Mouse (Mus musculus): Measurements from ENCODE around the gene Klhdc7a. TPM values are rescaled to one million over a fixed set of nuclear protein-coding genes. Genes with fewer than 3 reads are reported as not detected.

Klhdc7a gene
- total and polyA plus RNA-seq, 2 experiments from 2014 or later, result 0.25 to 1.4 TPM

GRCm38 (mm10) chr4:139935557-139935956 is 32.3 kb downstream of the Klhdc7a start:
- 0 out of 2 replicates have a peak, but pooled peaks cover 3% of the 10 kb centered on the region for H3K4me1 ChIP-seq (ENCODE audit: insufficient read depth, low read length)
- WGBS, result 83% methylated on average over 3 of the region's 3 CpGs
- no peak overlapping the region for H3K27ac ChIP-seq (ENCODE audit: low read depth, low read length)
- no peak for TF ChIP-seq CTCF (IDR thresholded peaks at IDR 0.05)
- H3K4me2 ChIP-seq (ENCODE audit: low read depth, low read length, poor library complexity, severe bottlenecking), result no peak overlapping the region
- DNase-seq (ENCODE audit: low spot score) (no peak), ATAC-seq (ENCODE audit: low FRiP score) (no peak; the same call in 1 of the 2 replicates)
- no peaks in the 10 kb centered on the region for H3K9me3 ChIP-seq (ENCODE audit: low read length)
- no peak overlapping the region for H3K9ac ChIP-seq (replicated peaks; ENCODE audit: low read length, poor library complexity, severe bottlenecking)
- H3K4me3 ChIP-seq (ENCODE audit: low read depth, low read length), result no peak overlapping the region
- no peaks in the 10 kb centered on the region for H3K36me3 ChIP-seq (ENCODE audit: insufficient read depth, low read length)
- 0 out of 2 replicates have a peak, but pooled peaks cover 3% of the 10 kb centered on the region for H3K27me3 ChIP-seq (ENCODE audit: insufficient read depth, low read length)

DNA sequence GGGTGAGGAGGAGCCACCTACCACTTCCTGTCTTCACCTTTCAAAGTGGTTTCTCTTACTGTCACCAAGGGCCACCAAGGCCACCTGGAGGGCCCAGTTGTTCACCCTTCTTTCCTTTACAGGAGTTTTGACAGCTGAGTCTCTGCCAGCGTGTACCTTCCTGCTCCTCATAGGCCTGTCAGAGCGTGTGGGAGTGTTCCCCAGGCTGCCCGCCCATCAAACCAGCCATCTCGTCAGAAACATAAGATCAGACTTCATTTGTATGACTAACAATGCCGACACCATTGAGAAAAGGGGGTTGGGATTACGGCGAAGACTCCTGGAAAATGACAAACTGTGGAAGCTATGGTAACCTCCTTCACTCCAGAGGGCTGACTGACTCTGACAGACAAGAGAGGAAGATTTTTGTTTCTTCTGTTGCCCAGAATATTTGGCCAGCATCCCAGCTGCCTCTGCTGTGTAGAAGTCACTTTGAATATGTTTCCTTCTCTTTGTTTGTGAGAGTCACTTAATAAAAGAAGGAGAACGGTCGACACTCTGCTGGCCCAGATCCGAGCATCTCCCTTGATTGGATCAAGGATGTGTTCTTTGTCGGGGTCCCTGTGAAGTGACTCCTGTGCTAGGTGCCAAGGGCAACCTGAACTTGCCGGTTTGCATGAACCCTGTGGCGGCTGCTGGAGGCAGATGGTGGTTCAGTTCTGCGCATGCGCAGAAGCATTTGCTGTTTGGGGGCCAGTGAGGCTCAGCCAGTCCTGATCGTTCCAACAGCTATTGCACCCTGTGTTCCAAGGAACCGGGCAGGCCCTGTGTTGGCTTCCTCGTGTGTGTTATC is 34.6 kb downstream of the Klhdc7a start:
- ATAC-seq (ENCODE audit: low FRiP score) (peak; percentile 57), DNase-seq (ENCODE audit: low spot score) (peak; percentile 94)
- no peak overlapping the region for H3K9ac ChIP-seq (replicated peaks; ENCODE audit: low read length, poor library complexity, severe bottlenecking)
- no peak overlapping the region for H3K4me2 ChIP-seq (ENCODE audit: low read depth, low read length, poor library complexity, severe bottlenecking)
- 0 out of 2 replicates have a peak overlapping the region, but pooled peaks have one; percentile 21 for H3K27ac ChIP-seq (ENCODE audit: low read depth, low read length)
- WGBS, result 54% methylated on average over 18 of the region's 18 CpGs
- H3K4me1 ChIP-seq (ENCODE audit: insufficient read depth, low read length), result 0 out of 2 replicates have a peak, but pooled peaks cover 3% of the 10 kb centered on the region
- H3K4me3 ChIP-seq (ENCODE audit: low read depth, low read length), result no peak overlapping the region
- no peaks in the 10 kb centered on the region for H3K9me3 ChIP-seq (ENCODE audit: low read length)
- no peaks in the 10 kb centered on the region; the same call in 1 of the 2 replicates for H3K27me3 ChIP-seq (ENCODE audit: insufficient read depth, low read length)
- H3K36me3 ChIP-seq (ENCODE audit: insufficient read depth, low read length), result no peaks in the 10 kb centered on the region
- TF ChIP-seq CTCF (IDR thresholded peaks at IDR 0.05), result no peak

- Histone ChIP-seq H3K4me3 (ENCODE audit: low read depth, low read length) (no peak overlapping the region), H3K9ac (replicated peaks; ENCODE audit: low read length, poor library complexity, severe bottlenecking) (no peak overlapping the region), H3K9me3 (ENCODE audit: low read length) (no peaks in the 10 kb centered on the region), H3K4me2 (ENCODE audit: low read depth, low read length, poor library complexity, severe bottlenecking) (no peak overlapping the region), H3K4me1 (ENCODE audit: insufficient read depth, low read length) (peaks cover 4% of the 10 kb centered on the region; the same call in 1 of the 2 replicates), H3K27me3 (ENCODE audit: insufficient read depth, low read length) (no peaks in the 10 kb centered on the region; the same call in 1 of the 2 replicates), H3K27ac (ENCODE audit: low read depth, low read length) (no peak overlapping the region), H3K36me3 (ENCODE audit: insufficient read depth, low read length) (no peaks in the 10 kb centered on the region)
- WGBS, result 33% methylated on average over 12 of the region's 12 CpGs
- TF ChIP-seq CTCF (IDR thresholded peaks at IDR 0.05), result peak; percentile 30
- ATAC-seq (ENCODE audit: low FRiP score) (no peak), DNase-seq (ENCODE audit: low spot score) (peak; percentile 82)
These were observed 35.9 kb downstream of the Klhdc7a start for GRCm38 (mm10) chr4:139931790-139932510.

DNA sequence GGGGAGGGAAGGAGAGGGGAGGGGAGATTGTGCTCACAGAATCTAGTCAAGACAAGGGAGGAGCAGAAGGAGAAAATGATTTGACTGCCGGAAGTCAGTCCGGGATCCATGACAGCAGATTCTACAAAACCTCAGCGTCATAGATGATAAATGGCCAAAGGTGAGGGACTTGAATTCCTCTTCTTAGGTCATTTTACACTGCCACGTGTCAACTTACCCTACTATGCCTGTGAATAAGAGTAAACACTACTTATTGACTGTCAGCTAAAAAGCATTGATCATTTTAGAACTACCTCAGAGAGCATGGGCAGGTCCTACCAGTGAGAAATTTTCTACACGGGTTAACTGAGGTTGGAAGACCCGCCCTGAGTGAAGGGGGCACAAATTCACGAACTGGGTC is 36.9 kb downstream of the Klhdc7a start:
- Histone ChIP-seq H3K36me3 (ENCODE audit: insufficient read depth, low read length) (no peaks in the 10 kb centered on the region), H3K27me3 (ENCODE audit: insufficient read depth, low read length) (no peaks in the 10 kb centered on the region; the same call in 1 of the 2 replicates), H3K27ac (ENCODE audit: low read depth, low read length) (no peak overlapping the region), H3K4me3 (ENCODE audit: low read depth, low read length) (no peak overlapping the region), H3K4me1 (ENCODE audit: insufficient read depth, low read length) (peaks cover 12% of the 10 kb centered on the region; the same call in 1 of the 2 replicates), H3K9me3 (ENCODE audit: low read length) (no peaks in the 10 kb centered on the region), H3K9ac (replicated peaks; ENCODE audit: low read length, poor library complexity, severe bottlenecking) (no peak overlapping the region), H3K4me2 (ENCODE audit: low read depth, low read length, poor library complexity, severe bottlenecking) (no peak overlapping the region)
- TF ChIP-seq CTCF (IDR thresholded peaks at IDR 0.05), result no peak
- ATAC-seq (ENCODE audit: low FRiP score), result no peak
- no peak for DNase-seq (ENCODE audit: low spot score)
- WGBS, result 57% methylated on average over 7 of the region's 7 CpGs

DNA sequence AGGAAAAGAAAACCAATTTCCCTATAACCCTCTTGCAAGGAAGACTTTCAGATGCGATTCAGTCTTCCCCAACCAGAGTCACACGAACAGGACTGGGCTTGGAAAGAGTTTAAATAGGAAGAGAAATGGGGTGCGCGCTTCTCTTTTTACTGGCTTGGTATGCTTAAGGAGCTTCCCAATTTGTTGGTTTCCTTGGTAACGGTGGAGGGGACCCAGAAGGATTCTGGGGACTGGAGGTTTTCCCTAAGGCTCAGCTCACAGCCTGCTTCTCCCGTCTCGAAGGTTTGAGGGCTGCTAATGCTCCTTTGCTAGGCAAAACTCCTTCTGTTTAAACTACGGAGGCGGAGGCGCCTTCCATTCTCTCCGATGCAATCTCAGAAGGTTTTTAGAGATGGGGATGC is 41.7 kb downstream of the Klhdc7a start:
- 0 out of 2 replicates have a peak overlapping the region, but pooled peaks have one; percentile 24 for H3K9ac ChIP-seq (replicated peaks; ENCODE audit: low read length, poor library complexity, severe bottlenecking)
- ATAC-seq (ENCODE audit: low FRiP score) (peak; percentile 53; the same call in 1 of the 2 replicates), DNase-seq (ENCODE audit: low spot score) (peak; percentile 80)
- WGBS, result 4% methylated on average over 11 of the region's 11 CpGs
- H3K9me3 ChIP-seq (ENCODE audit: low read length), result no peaks in the 10 kb centered on the region
- H3K4me3 ChIP-seq (ENCODE audit: low read depth, low read length), result peak overlapping the region; percentile 19; the same call in 1 of the 2 replicates
- H3K4me1 ChIP-seq (ENCODE audit: insufficient read depth, low read length), result peaks cover 16% of the 10 kb centered on the region; the same call in 1 of the 2 replicates
- peak overlapping the region; percentile 73 for H3K27ac ChIP-seq (ENCODE audit: low read depth, low read length)
- TF ChIP-seq CTCF (IDR thresholded peaks at IDR 0.05), result no peak
- no peaks in the 10 kb centered on the region for H3K36me3 ChIP-seq (ENCODE audit: insufficient read depth, low read length)
- peak overlapping the region; percentile 49 for H3K4me2 ChIP-seq (ENCODE audit: low read depth, low read length, poor library complexity, severe bottlenecking)
- H3K27me3 ChIP-seq (ENCODE audit: insufficient read depth, low read length), result no peaks in the 10 kb centered on the region; the same call in 1 of the 2 replicates
